Mouse (Mus musculus): ENCODE measurements around the gene Eif2a. TPM values are rescaled to one million over a fixed set of nuclear protein-coding genes. Genes with fewer than 3 reads are reported as not detected.
"Not testable (repeated sequence)": the region's sequence is repeated elsewhere in the genome, so short reads cannot be mapped to it uniquely, and the experiment has no call there.

Gene Eif2a
- polyA plus RNA-seq, 1 experiment from 2014 or later: 76.2 TPM

- H3K27ac ChIP-seq: no peak overlapping the region
- no peaks in the 10 kb centered on the region; the same call in 1 of the 2 replicates for H3K36me3 ChIP-seq (ENCODE audit: inconsistent target)
- 69% methylated on average over 2 of the region's 2 CpGs for WGBS (ENCODE audit: missing documents)
- no peak overlapping the region for H3K4me3 ChIP-seq (ENCODE audit: inconsistent target)
- H3K79me2 ChIP-seq (ENCODE audit: inconsistent target): no peaks in the 10 kb centered on the region
Observed at GRCm38 (mm10) chr3:58559887-58560286, 34.3 kb downstream of the Eif2a start.

GRCm38 (mm10) chr3:58561437-58561836 is 35.8 kb downstream of the Eif2a start:
- H3K4me3 ChIP-seq (ENCODE audit: inconsistent target): no peak overlapping the region
- H3K79me2 ChIP-seq (ENCODE audit: inconsistent target): no peaks in the 10 kb centered on the region
- 95% methylated on average over 2 of the region's 2 CpGs for WGBS (ENCODE audit: missing documents)

GRCm38 (mm10) chr3:58570821-58571220 is 45.2 kb downstream of the Eif2a start:
- Histone ChIP-seq H3K79me2 (ENCODE audit: inconsistent target) (no peaks in the 10 kb centered on the region), H3K4me3 (ENCODE audit: inconsistent target) (no peak overlapping the region), H3K36me3 (ENCODE audit: inconsistent target) (no peaks in the 10 kb centered on the region), H3K27ac (no peak overlapping the region)
- WGBS (ENCODE audit: missing documents): 100% methylated on average over 3 of the region's 3 CpGs

More at GRCm38 (mm10) chr3:58561437-58561836, 35.8 kb downstream of the Eif2a start:
- no peak overlapping the region for H3K27ac ChIP-seq
- H3K36me3 ChIP-seq (ENCODE audit: inconsistent target): no peaks in the 10 kb centered on the region

GRCm38 (mm10) chr3:58576137-58577066 is 50.8 kb downstream of the Eif2a start, which contains the start of gene Selenot:
TSS of gene Selenot (plus strand) at chr3:58576636.
- Histone ChIP-seq H3K27ac (peak within 1 kb of the TSS; percentile 44), H3K36me3 (ENCODE audit: inconsistent target) (peaks cover 5% of the 10 kb centered on the region; the same call in 1 of the 2 replicates), H3K4me3 (ENCODE audit: inconsistent target) (peak within 1 kb of the TSS; percentile 75), H3K79me2 (ENCODE audit: inconsistent target) (peaks cover 44% of the 10 kb centered on the region)
- 2% methylated on average over 54 of the region's 59 CpGs for WGBS (ENCODE audit: missing documents)

- Histone ChIP-seq H3K79me2 (ENCODE audit: inconsistent target) (peaks cover 50% of the 10 kb centered on the region), H3K36me3 (ENCODE audit: inconsistent target) (peaks cover 5% of the 10 kb centered on the region; the same call in 1 of the 2 replicates), H3K27ac (peak overlapping the region; percentile 44), H3K4me3 (ENCODE audit: inconsistent target) (peak overlapping the region; percentile 75)
- under 1% methylated on average over 36 of the region's 36 CpGs for WGBS (ENCODE audit: missing documents)
Observed at GRCm38 (mm10) chr3:58577067-58577503, 51.5 kb downstream of the Eif2a start.

- H3K36me3 ChIP-seq (ENCODE audit: inconsistent target): peaks cover 5% of the 10 kb centered on the region; the same call in 1 of the 2 replicates
- H3K79me2 ChIP-seq (ENCODE audit: inconsistent target): peaks cover 55% of the 10 kb centered on the region
- WGBS (ENCODE audit: missing documents): 17% methylated on average over 8 of the region's 8 CpGs
- H3K27ac ChIP-seq: peak overlapping the region; percentile 44
- H3K4me3 ChIP-seq (ENCODE audit: inconsistent target): peak overlapping the region; percentile 75
Observed at GRCm38 (mm10) chr3:58577506-58578050, 52.0 kb downstream of the Eif2a start.

- WGBS (ENCODE audit: missing documents): 62% methylated on average over 4 of the region's 4 CpGs
- Histone ChIP-seq H3K79me2 (ENCODE audit: inconsistent target) (peaks cover 95% of the 10 kb centered on the region), H3K27ac (no peak overlapping the region), H3K36me3 (ENCODE audit: inconsistent target) (peaks cover 14% of the 10 kb centered on the region), H3K4me3 (ENCODE audit: inconsistent target) (no peak overlapping the region)
Observed at GRCm38 (mm10) chr3:58581530-58581929, 55.9 kb downstream of the Eif2a start.

GRCm38 (mm10) chr3:58582297-58582696 is 56.7 kb downstream of the Eif2a start:
- Histone ChIP-seq H3K36me3 (ENCODE audit: inconsistent target) (peaks cover 21% of the 10 kb centered on the region), H3K79me2 (ENCODE audit: inconsistent target) (peaks cover 100% of the 10 kb centered on the region), H3K4me3 (ENCODE audit: inconsistent target) (no peak overlapping the region), H3K27ac (no peak overlapping the region)
- WGBS (ENCODE audit: missing documents): 42% methylated on average over 5 of the region's 5 CpGs

- no peak overlapping the region for H3K4me3 ChIP-seq (ENCODE audit: inconsistent target)
- H3K79me2 ChIP-seq (ENCODE audit: inconsistent target): peaks cover 97% of the 10 kb centered on the region
- 85% methylated on average over 5 of the region's 5 CpGs for WGBS (ENCODE audit: missing documents)
- peaks cover 27% of the 10 kb centered on the region for H3K36me3 ChIP-seq (ENCODE audit: inconsistent target)
- H3K27ac ChIP-seq: no peak overlapping the region
Observed at GRCm38 (mm10) chr3:58582788-58583426, 57.3 kb downstream of the Eif2a start.

GRCm38 (mm10) chr3:58590544-58590943 is 64.9 kb downstream of the Eif2a start:
- WGBS (ENCODE audit: missing documents): 100% methylated on average over 2 of the region's 4 CpGs
- not testable (repeated sequence) for H3K4me3 ChIP-seq (ENCODE audit: inconsistent target)
- H3K36me3 ChIP-seq (ENCODE audit: inconsistent target): peaks cover 67% of the 10 kb centered on the region

GRCm38 (mm10) chr3:58592666-58593065 is 67.0 kb downstream of the Eif2a start:
- H3K36me3 ChIP-seq (ENCODE audit: inconsistent target): peaks cover 46% of the 10 kb centered on the region
- WGBS (ENCODE audit: missing documents): 98% methylated on average over 7 of the region's 7 CpGs

More at GRCm38 (mm10) chr3:58590544-58590943, 64.9 kb downstream of the Eif2a start:
- H3K27ac ChIP-seq: not testable (repeated sequence)
- peaks cover 21% of the 10 kb centered on the region; the same call in 1 of the 2 replicates for H3K79me2 ChIP-seq (ENCODE audit: inconsistent target)

GRCm38 (mm10) chr3:58593623-58594022 is 68.0 kb downstream of the Eif2a start:
- Histone ChIP-seq H3K27ac (no peak overlapping the region), H3K79me2 (ENCODE audit: inconsistent target) (no peaks in the 10 kb centered on the region), H3K4me3 (ENCODE audit: inconsistent target) (no peak overlapping the region), H3K36me3 (ENCODE audit: inconsistent target) (peaks cover 37% of the 10 kb centered on the region)
- WGBS (ENCODE audit: missing documents): 89% methylated on average over 5 of the region's 5 CpGs

More at GRCm38 (mm10) chr3:58592666-58593065, 67.0 kb downstream of the Eif2a start:
- not testable (repeated sequence) for H3K4me3 ChIP-seq (ENCODE audit: inconsistent target); H3K27ac ChIP-seq; H3K79me2 ChIP-seq (ENCODE audit: inconsistent target)
